Mouse (Mus musculus) bone marrow macrophage, adult 2 months (primary cell): Measurements from ENCODE around the gene Gapt. TPM values are rescaled to one million over a fixed set of nuclear protein-coding genes. Genes with fewer than 3 reads are reported as not detected.
A peak's percentile ranks its signal among the peaks of the same experiment; 100 is the strongest.
"Not testable (repeated sequence)": the region's sequence is repeated elsewhere in the genome, so short reads cannot be mapped to it uniquely, and the experiment has no call there.

Experiments
- H3K27ac ChIP-seq: 2 replicates; pipeline ENCODE4 v1.5.1; 2012; ENCODE audit warnings: low read depth, low read length; ENCODE audit not compliant: insufficient read depth
- H3K4me1 ChIP-seq: 2 replicates; pipeline ENCODE4 v1.6.1; 2012; ENCODE audit warnings: low read length; ENCODE audit not compliant: control insufficient read depth, insufficient read depth
- H3K4me3 ChIP-seq: 2 replicates; pipeline ENCODE4 v1.5.1; 2012; ENCODE audit warnings: mild to moderate bottlenecking, low read length, moderate library complexity; ENCODE audit not compliant: insufficient read depth
- CTCF ChIP-seq: IDR thresholded peaks from 2 replicates; pipeline ENCODE4 v1.5.1; 2012; ENCODE audit warnings: low read depth, mild to moderate bottlenecking, low read length, moderate library complexity
- POLR2A ChIP-seq: IDR thresholded peaks from 2 replicates; pipeline ENCODE4 v1.6.1; 2012; ENCODE audit warnings: mild to moderate bottlenecking, low read depth, low read length, borderline replicate concordance
- polyA plus RNA-seq: library from polyadenylated mRNA; stranded (reverse); fragments of >200 nt; gene quantifications from 2 replicates; pipeline ENCODE4 v1.2.4, GENCODE M21; 2012; ENCODE audit not compliant: missing spikeins, insufficient read depth, insufficient read length

Gene Gapt
- polyA plus RNA-seq, 1 experiment, result 5.3 TPM

GRCm38 (mm10) chr13:110394291-110395178, 37.5 kb upstream of the Gapt start, which contains the start of gene Plk2:
Plk2 (plus strand) TSS chr13:110395046.
- H3K27ac ChIP-seq, result peak within 1 kb of the TSS; percentile 65
- peak within 1 kb of the TSS; percentile 76 for H3K4me3 ChIP-seq
- TF ChIP-seq POLR2A (peak; percentile 84; the same call in 1 of the 2 replicates), CTCF (0 out of 2 replicates have a peak, but pooled peaks have one; percentile 25)
- peaks cover 10% of the 10 kb centered on the region for H3K4me1 ChIP-seq

DNA sequence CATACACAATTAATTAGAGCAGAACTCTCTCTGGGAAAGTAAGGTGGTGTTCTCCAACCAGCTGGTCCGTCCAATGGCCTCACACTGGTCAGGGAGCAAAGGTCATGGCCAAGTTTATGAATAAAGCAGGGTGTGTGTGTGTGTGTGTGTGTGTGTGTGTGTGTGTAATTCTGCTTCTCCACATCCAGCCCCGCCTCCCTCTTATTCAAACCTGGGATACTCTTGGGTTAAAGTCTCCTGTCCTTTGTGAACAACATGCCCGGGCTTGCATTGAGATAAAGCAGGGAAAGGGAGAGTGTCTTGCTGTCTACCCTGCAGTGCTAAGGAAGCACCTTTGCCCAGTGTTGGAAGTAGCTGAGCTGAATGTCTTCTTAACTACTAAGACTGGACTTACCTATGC, 35.6 kb upstream of the Gapt start:
- peaks cover 7% of the 10 kb centered on the region for H3K4me1 ChIP-seq
- TF ChIP-seq POLR2A (no peak), CTCF (no peak)
- no peak overlapping the region for H3K27ac ChIP-seq
- no peak overlapping the region for H3K4me3 ChIP-seq

DNA sequence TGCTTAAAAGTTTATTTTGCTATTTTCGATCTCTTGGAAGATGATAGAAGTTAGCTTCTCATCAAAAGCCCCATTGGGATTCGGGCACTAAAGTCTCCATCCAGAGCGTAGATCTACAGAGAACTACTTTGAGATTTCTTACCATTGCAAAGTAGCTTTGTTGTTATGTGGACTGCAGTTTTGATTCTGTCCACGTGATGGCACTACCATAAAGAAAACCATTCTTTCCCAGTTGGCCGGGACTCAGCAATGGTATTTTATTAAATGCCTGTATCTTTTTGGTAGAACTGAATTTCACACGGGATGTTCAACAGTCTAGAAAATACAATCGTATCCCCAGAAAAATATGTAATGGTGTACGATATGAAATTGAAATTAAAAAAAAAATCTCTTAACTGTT, 35.2 kb upstream of the Gapt start:
- no peak overlapping the region for H3K27ac ChIP-seq
- peaks cover 5% of the 10 kb centered on the region; the same call in 1 of the 2 replicates for H3K4me1 ChIP-seq
- no peak for TF ChIP-seq CTCF
- TF ChIP-seq POLR2A, result no peak
- no peak overlapping the region for H3K4me3 ChIP-seq

- Histone ChIP-seq H3K27ac (no peak overlapping the region), H3K4me1 (peaks cover 15% of the 10 kb centered on the region), H3K4me3 (no peak overlapping the region)
- TF ChIP-seq CTCF (no peak), POLR2A (no peak)
These were observed 27.5 kb upstream of the Gapt start for GRCm38 (mm10) chr13:110384514-110384913.

- no peak overlapping the region for H3K27ac ChIP-seq
These were observed 25.5 kb upstream of the Gapt start for GRCm38 (mm10) chr13:110382447-110382901.

DNA sequence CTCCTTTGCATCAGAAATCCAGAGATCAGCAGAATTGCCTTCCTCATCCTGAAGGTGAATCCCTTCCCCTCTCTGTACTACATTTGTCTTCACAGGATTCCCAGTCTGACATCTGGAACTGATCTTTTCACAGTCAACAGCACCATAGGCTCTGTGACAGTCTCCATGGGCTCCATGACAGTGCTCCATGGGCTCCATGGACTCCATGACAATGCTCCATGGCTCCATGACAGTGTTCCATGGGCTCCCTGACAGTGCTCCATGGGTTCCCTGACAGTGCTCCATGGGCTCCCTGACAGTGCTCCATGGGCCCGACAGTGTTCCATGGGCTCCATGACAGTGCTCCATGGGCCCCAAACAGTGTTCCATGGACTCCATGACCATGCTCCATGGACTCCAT, 12.7 kb upstream of the Gapt start:
- Histone ChIP-seq H3K27ac (no peak overlapping the region), H3K4me1 (no peaks in the 10 kb centered on the region; the same call in 1 of the 2 replicates), H3K4me3 (no peak overlapping the region)
- TF ChIP-seq POLR2A (no peak), CTCF (no peak)

More at GRCm38 (mm10) chr13:110382447-110382901, 25.5 kb upstream of the Gapt start:
- Histone ChIP-seq H3K4me3 (no peak overlapping the region), H3K4me1 (peaks cover 15% of the 10 kb centered on the region)
- TF ChIP-seq POLR2A, result no peak
- no peak for TF ChIP-seq CTCF

DNA sequence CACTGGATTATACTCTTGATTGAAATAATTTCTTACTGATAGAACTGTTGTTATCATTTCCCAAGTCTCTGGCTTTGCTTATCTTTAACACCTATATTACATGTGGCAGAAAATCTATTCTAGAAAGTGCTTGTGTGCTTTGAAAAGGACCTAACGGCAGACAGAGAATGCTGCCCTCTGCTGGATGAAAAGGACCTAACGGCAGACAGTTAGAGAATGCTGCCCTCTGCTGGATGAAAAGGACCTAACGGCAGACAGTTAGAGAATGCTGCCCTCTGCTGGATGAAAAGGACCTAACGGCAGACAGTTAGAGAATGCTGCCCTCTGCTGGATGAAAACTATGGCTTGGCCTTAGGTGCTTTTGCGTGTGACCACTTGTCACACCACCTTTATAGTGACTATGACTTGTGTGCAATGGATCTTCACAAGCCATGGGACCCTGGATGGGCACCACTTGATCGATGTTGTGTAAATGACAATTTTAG, 11.6 kb upstream of the Gapt start:
- TF ChIP-seq CTCF, result peak; percentile 100
- not testable (repeated sequence) for H3K4me1 ChIP-seq, H3K27ac ChIP-seq, H3K4me3 ChIP-seq

GRCm38 (mm10) chr13:110367961-110368555, 11.1 kb upstream of the Gapt start:
- TF ChIP-seq CTCF, result no peak
- no peak for TF ChIP-seq POLR2A
- Histone ChIP-seq H3K4me3 (no peak overlapping the region), H3K27ac (no peak overlapping the region), H3K4me1 (peaks cover 7% of the 10 kb centered on the region)

DNA sequence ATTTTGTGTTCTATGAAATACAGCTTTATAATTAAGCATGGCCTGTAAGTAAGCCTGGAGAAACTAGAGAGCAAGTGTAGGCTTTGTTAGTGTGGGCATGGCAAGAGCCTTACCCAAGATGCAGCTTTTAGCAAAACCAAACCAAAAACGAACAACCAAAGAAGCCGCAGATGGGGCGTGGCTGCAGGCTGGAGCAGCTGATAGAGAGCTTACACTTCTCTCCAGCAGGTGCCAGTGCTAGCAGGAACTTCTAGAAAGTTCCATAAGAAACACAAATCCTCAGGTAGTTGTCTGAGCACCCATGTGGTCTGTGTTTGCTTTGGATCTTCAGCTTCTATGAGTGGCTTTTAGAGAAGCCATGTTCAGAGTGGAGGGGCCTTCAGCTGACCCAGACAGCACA, 9.5 kb upstream of the Gapt start:
- TF ChIP-seq CTCF, result no peak
- no peak for TF ChIP-seq POLR2A
- Histone ChIP-seq H3K4me1 (peaks cover 10% of the 10 kb centered on the region), H3K27ac (no peak overlapping the region), H3K4me3 (no peak overlapping the region)

DNA sequence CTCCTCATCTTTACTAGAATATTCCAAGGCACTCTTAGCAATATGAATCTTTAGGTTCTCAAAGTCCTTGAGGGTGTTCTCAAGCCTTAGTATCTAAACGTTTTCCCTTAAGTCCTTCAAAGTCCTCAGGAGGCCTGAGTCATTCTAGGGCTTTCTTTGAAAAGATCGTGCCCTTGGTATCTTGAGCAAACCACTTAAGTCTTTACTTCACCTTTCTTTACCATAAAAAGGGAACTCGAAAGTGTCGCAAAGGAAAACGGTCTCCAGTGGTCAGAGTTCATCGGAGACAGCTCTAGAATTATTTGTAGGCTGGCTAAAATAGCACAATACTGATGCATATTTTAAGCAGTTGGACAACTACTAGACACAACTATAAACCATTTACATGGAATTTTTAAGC, 6.7 kb upstream of the Gapt start:
- Histone ChIP-seq H3K4me1 (peaks cover 10% of the 10 kb centered on the region), H3K4me3 (no peak overlapping the region), H3K27ac (no peak overlapping the region)
- TF ChIP-seq POLR2A (no peak), CTCF (no peak)
